Mouse (Mus musculus): ENCODE measurements around the gene Icam2. TPM values are rescaled to one million over a fixed set of nuclear protein-coding genes. Genes with fewer than 3 reads are reported as not detected.

Gene Icam2
- polyA plus RNA-seq, 1 experiment from 2014 or later: 65.4 TPM

GRCm38 (mm10) chr11:106383051-106383790 is 4.7 kb downstream of the Icam2 start:
- peak overlapping the region; percentile 63 for H3K27ac ChIP-seq (ENCODE audit: low read depth, low read length)

GRCm38 (mm10) chr11:106382424-106382823 is 5.5 kb downstream of the Icam2 start:
- Histone ChIP-seq H3K27ac (ENCODE audit: low read depth, low read length) (peak overlapping the region; percentile 63), H3K4me3 (ENCODE audit: low read length) (peak overlapping the region; percentile 3; the same call in 1 of the 2 replicates), H3K9ac (ENCODE audit: low read depth, low read length) (peak overlapping the region; percentile 37; the same call in 1 of the 2 replicates), H3K9me3 (ENCODE audit: control insufficient read depth, low read length) (no peaks in the 10 kb centered on the region), H3K27me3 (ENCODE audit: control insufficient read depth, insufficient read depth, low read length) (no peaks in the 10 kb centered on the region), H3K4me1 (ENCODE audit: control insufficient read depth, insufficient read depth, low read length) (no peaks in the 10 kb centered on the region), H3K36me3 (ENCODE audit: control insufficient read depth, insufficient read depth, low read length) (no peaks in the 10 kb centered on the region), H3K4me2 (replicated peaks; ENCODE audit: low read depth, low read length) (no peak overlapping the region)
- peak; percentile 26; the same call in 1 of the 2 replicates for ATAC-seq (ENCODE audit: low FRiP score, low TSS enrichment)
- WGBS: 68% methylated on average over 5 of the region's 5 CpGs

More at GRCm38 (mm10) chr11:106383051-106383790, 4.7 kb downstream of the Icam2 start:
- no peak overlapping the region for H3K4me3 ChIP-seq (ENCODE audit: low read length)
- H3K4me2 ChIP-seq (replicated peaks; ENCODE audit: low read depth, low read length): no peak overlapping the region
- 76% methylated on average over 6 of the region's 6 CpGs for whole genome bisulfite sequencing
- no peak overlapping the region for H3K9ac ChIP-seq (ENCODE audit: low read depth, low read length)
- no peaks in the 10 kb centered on the region for H3K9me3 ChIP-seq (ENCODE audit: control insufficient read depth, low read length)
- no peak for ATAC-seq (ENCODE audit: low FRiP score, low TSS enrichment)
- no peaks in the 10 kb centered on the region for H3K27me3 ChIP-seq (ENCODE audit: control insufficient read depth, insufficient read depth, low read length)
- H3K36me3 ChIP-seq (ENCODE audit: control insufficient read depth, insufficient read depth, low read length): no peaks in the 10 kb centered on the region
- H3K4me1 ChIP-seq (ENCODE audit: control insufficient read depth, insufficient read depth, low read length): no peaks in the 10 kb centered on the region

- peak overlapping the region; percentile 3; the same call in 1 of the 2 replicates for H3K4me3 ChIP-seq (ENCODE audit: low read length)
- ATAC-seq (ENCODE audit: low FRiP score, low TSS enrichment): no peak
- peak overlapping the region; percentile 37; the same call in 1 of the 2 replicates for H3K9ac ChIP-seq (ENCODE audit: low read depth, low read length)
- H3K27me3 ChIP-seq (ENCODE audit: control insufficient read depth, insufficient read depth, low read length): no peaks in the 10 kb centered on the region
- H3K4me2 ChIP-seq (replicated peaks; ENCODE audit: low read depth, low read length): peak overlapping the region; percentile 25; the same call in 1 of the 2 replicates
- WGBS: 73% methylated on average over 7 of the region's 7 CpGs
- H3K9me3 ChIP-seq (ENCODE audit: control insufficient read depth, low read length): no peaks in the 10 kb centered on the region
- no peaks in the 10 kb centered on the region for H3K4me1 ChIP-seq (ENCODE audit: control insufficient read depth, insufficient read depth, low read length)
- H3K36me3 ChIP-seq (ENCODE audit: control insufficient read depth, insufficient read depth, low read length): no peaks in the 10 kb centered on the region
- H3K27ac ChIP-seq (ENCODE audit: low read depth, low read length): peak overlapping the region; percentile 63; the same call in 1 of the 2 replicates
Observed at GRCm38 (mm10) chr11:106381883-106382282, 6.0 kb downstream of the Icam2 start.

- ATAC-seq (ENCODE audit: low FRiP score, low TSS enrichment): no peak
- Histone ChIP-seq H3K4me3 (ENCODE audit: low read length) (peak overlapping the region; percentile 3; the same call in 1 of the 2 replicates), H3K27ac (ENCODE audit: low read depth, low read length) (no peak overlapping the region)
Observed at GRCm38 (mm10) chr11:106381011-106381410, 6.9 kb downstream of the Icam2 start.

GRCm38 (mm10) chr11:106374979-106375378 is 12.9 kb downstream of the Icam2 start:
- H3K36me3 ChIP-seq (ENCODE audit: control insufficient read depth, insufficient read depth, low read length): no peaks in the 10 kb centered on the region
- ATAC-seq (ENCODE audit: low FRiP score, low TSS enrichment): 0 out of 2 replicates have a peak, but pooled peaks have one; percentile 24
- H3K27ac ChIP-seq (ENCODE audit: low read depth, low read length): no peak overlapping the region
- WGBS: 76% methylated on average over 5 of the region's 5 CpGs
- no peaks in the 10 kb centered on the region for H3K27me3 ChIP-seq (ENCODE audit: control insufficient read depth, insufficient read depth, low read length)
- H3K9me3 ChIP-seq (ENCODE audit: control insufficient read depth, low read length): no peaks in the 10 kb centered on the region
- no peak overlapping the region for H3K9ac ChIP-seq (ENCODE audit: low read depth, low read length)
- no peak overlapping the region for H3K4me2 ChIP-seq (replicated peaks; ENCODE audit: low read depth, low read length)
- 0 out of 2 replicates have a peak, but pooled peaks cover 6% of the 10 kb centered on the region for H3K4me1 ChIP-seq (ENCODE audit: control insufficient read depth, insufficient read depth, low read length)
- H3K4me3 ChIP-seq (ENCODE audit: low read length): no peak overlapping the region

More at GRCm38 (mm10) chr11:106381011-106381410, 6.9 kb downstream of the Icam2 start:
- Histone ChIP-seq H3K9me3 (ENCODE audit: control insufficient read depth, low read length) (no peaks in the 10 kb centered on the region), H3K4me2 (replicated peaks; ENCODE audit: low read depth, low read length) (peak overlapping the region; percentile 25), H3K4me1 (ENCODE audit: control insufficient read depth, insufficient read depth, low read length) (no peaks in the 10 kb centered on the region), H3K9ac (ENCODE audit: low read depth, low read length) (no peak overlapping the region; the same call in 1 of the 2 replicates), H3K36me3 (ENCODE audit: control insufficient read depth, insufficient read depth, low read length) (no peaks in the 10 kb centered on the region), H3K27me3 (ENCODE audit: control insufficient read depth, insufficient read depth, low read length) (no peaks in the 10 kb centered on the region)
- 73% methylated on average over 11 of the region's 11 CpGs for WGBS

GRCm38 (mm10) chr11:106374559-106374958 is 13.3 kb downstream of the Icam2 start:
- Histone ChIP-seq H3K4me3 (ENCODE audit: low read length) (no peak overlapping the region), H3K36me3 (ENCODE audit: control insufficient read depth, insufficient read depth, low read length) (no peaks in the 10 kb centered on the region), H3K4me2 (replicated peaks; ENCODE audit: low read depth, low read length) (no peak overlapping the region), H3K9me3 (ENCODE audit: control insufficient read depth, low read length) (no peaks in the 10 kb centered on the region), H3K9ac (ENCODE audit: low read depth, low read length) (no peak overlapping the region), H3K27ac (ENCODE audit: low read depth, low read length) (0 out of 2 replicates have a peak overlapping the region, but pooled peaks have one; percentile 55), H3K27me3 (ENCODE audit: control insufficient read depth, insufficient read depth, low read length) (no peaks in the 10 kb centered on the region), H3K4me1 (ENCODE audit: control insufficient read depth, insufficient read depth, low read length) (0 out of 2 replicates have a peak, but pooled peaks cover 6% of the 10 kb centered on the region)
- ATAC-seq (ENCODE audit: low FRiP score, low TSS enrichment): peak; percentile 66
- WGBS: 28% methylated on average over 9 of the region's 9 CpGs

GRCm38 (mm10) chr11:106373998-106374397 is 13.9 kb downstream of the Icam2 start:
- 44% methylated on average over 11 of the region's 11 CpGs for WGBS
- H3K4me3 ChIP-seq (ENCODE audit: low read length): no peak overlapping the region
- no peak overlapping the region for H3K27ac ChIP-seq (ENCODE audit: low read depth, low read length)
- H3K9me3 ChIP-seq (ENCODE audit: control insufficient read depth, low read length): no peaks in the 10 kb centered on the region
- H3K9ac ChIP-seq (ENCODE audit: low read depth, low read length): 0 out of 2 replicates have a peak overlapping the region, but pooled peaks have one; percentile 20
- H3K27me3 ChIP-seq (ENCODE audit: control insufficient read depth, insufficient read depth, low read length): no peaks in the 10 kb centered on the region
- no peak for ATAC-seq (ENCODE audit: low FRiP score, low TSS enrichment)
- no peak overlapping the region for H3K4me2 ChIP-seq (replicated peaks; ENCODE audit: low read depth, low read length)
- H3K36me3 ChIP-seq (ENCODE audit: control insufficient read depth, insufficient read depth, low read length): no peaks in the 10 kb centered on the region
- H3K4me1 ChIP-seq (ENCODE audit: control insufficient read depth, insufficient read depth, low read length): 0 out of 2 replicates have a peak, but pooled peaks cover 6% of the 10 kb centered on the region

- no peaks in the 10 kb centered on the region for H3K36me3 ChIP-seq (ENCODE audit: control insufficient read depth, insufficient read depth, low read length)
- H3K9me3 ChIP-seq (ENCODE audit: control insufficient read depth, low read length): no peaks in the 10 kb centered on the region
- H3K27me3 ChIP-seq (ENCODE audit: control insufficient read depth, insufficient read depth, low read length): no peaks in the 10 kb centered on the region
- H3K27ac ChIP-seq (ENCODE audit: low read depth, low read length): no peak overlapping the region
- no peak overlapping the region for H3K4me3 ChIP-seq (ENCODE audit: low read length)
- ATAC-seq (ENCODE audit: low FRiP score, low TSS enrichment): peak; percentile 47; the same call in 1 of the 2 replicates
- peaks cover 13% of the 10 kb centered on the region for H3K4me1 ChIP-seq (ENCODE audit: control insufficient read depth, insufficient read depth, low read length)
- no peak overlapping the region for H3K9ac ChIP-seq (ENCODE audit: low read depth, low read length)
- WGBS: 8% methylated on average over 3 of the region's 3 CpGs
- no peak overlapping the region for H3K4me2 ChIP-seq (replicated peaks; ENCODE audit: low read depth, low read length)
Observed at GRCm38 (mm10) chr11:106366316-106366715, 21.6 kb downstream of the Icam2 start.

GRCm38 (mm10) chr11:106365366-106365765 is 22.5 kb downstream of the Icam2 start, which contains the start of gene Prr29:
Gene Prr29, plus strand, starts transcription at chr11:106365472.
- peak within 1 kb of the TSS; percentile 19; the same call in 1 of the 2 replicates for H3K4me2 ChIP-seq (replicated peaks; ENCODE audit: low read depth, low read length)
- H3K9ac ChIP-seq (ENCODE audit: low read depth, low read length): peak within 1 kb of the TSS; percentile 28; the same call in 1 of the 2 replicates
- peak; percentile 37; the same call in 1 of the 2 replicates for ATAC-seq (ENCODE audit: low FRiP score, low TSS enrichment)
- 45% methylated on average over 9 of the region's 10 CpGs for WGBS
- no peaks in the 10 kb centered on the region for H3K27me3 ChIP-seq (ENCODE audit: control insufficient read depth, insufficient read depth, low read length)
- H3K27ac ChIP-seq (ENCODE audit: low read depth, low read length): peak within 1 kb of the TSS; percentile 24; the same call in 1 of the 2 replicates
- peaks cover 13% of the 10 kb centered on the region for H3K4me1 ChIP-seq (ENCODE audit: control insufficient read depth, insufficient read depth, low read length)
- no peaks in the 10 kb centered on the region for H3K9me3 ChIP-seq (ENCODE audit: control insufficient read depth, low read length)
- no peaks in the 10 kb centered on the region for H3K36me3 ChIP-seq (ENCODE audit: control insufficient read depth, insufficient read depth, low read length)
- no peak within 1 kb of the TSS for H3K4me3 ChIP-seq (ENCODE audit: low read length)
